Mouse (Mus musculus): Measurements from ENCODE around the gene Tomm70a. TPM values are rescaled to one million over a fixed set of nuclear protein-coding genes. Genes with fewer than 3 reads are reported as not detected.
A peak's percentile ranks its signal among the peaks of the same experiment; 100 is the strongest.

Gene Tomm70a
- total and polyA plus RNA-seq, 2 experiments from 2014 or later: 66.5 to 107 TPM

- DNase-seq (ENCODE audit: low spot score): peak; percentile 26
- ATAC-seq (ENCODE audit: low FRiP score): no peak; the same call in 1 of the 2 replicates
These were observed 413 bp downstream of the Tomm70a start for GRCm38 (mm10) chr16:57121816-57122415.

GRCm38 (mm10) chr16:57122682-57123445 is 1.4 kb downstream of the Tomm70a start:
- Histone ChIP-seq H3K27ac (ENCODE audit: low read depth, low read length) (no peak overlapping the region), H3K4me3 (ENCODE audit: low read depth, low read length) (peak overlapping the region; percentile 99), H3K36me3 (ENCODE audit: insufficient read depth, low read length) (no peaks in the 10 kb centered on the region), H3K4me2 (ENCODE audit: low read depth, low read length, poor library complexity, severe bottlenecking) (peak overlapping the region; percentile 61), H3K9me3 (ENCODE audit: low read length) (no peaks in the 10 kb centered on the region), H3K4me1 (ENCODE audit: insufficient read depth, low read length) (peaks cover 12% of the 10 kb centered on the region), H3K27me3 (ENCODE audit: insufficient read depth, low read length) (no peaks in the 10 kb centered on the region), H3K9ac (replicated peaks; ENCODE audit: low read length, poor library complexity, severe bottlenecking) (peak overlapping the region; percentile 99; the same call in 1 of the 2 replicates)
- no peak for ATAC-seq (ENCODE audit: low FRiP score)
- no peak for TF ChIP-seq CTCF (IDR thresholded peaks at IDR 0.05)
- no peak for DNase-seq (ENCODE audit: low spot score)
- 61% methylated on average over 6 of the region's 6 CpGs for WGBS

More at GRCm38 (mm10) chr16:57121816-57122415, 413 bp downstream of the Tomm70a start:
- Histone ChIP-seq H3K4me1 (ENCODE audit: insufficient read depth, low read length) (peaks cover 12% of the 10 kb centered on the region), H3K9ac (replicated peaks; ENCODE audit: low read length, poor library complexity, severe bottlenecking) (peak overlapping the region; percentile 99), H3K4me3 (ENCODE audit: low read depth, low read length) (peak overlapping the region; percentile 99), H3K9me3 (ENCODE audit: low read length) (no peaks in the 10 kb centered on the region), H3K4me2 (ENCODE audit: low read depth, low read length, poor library complexity, severe bottlenecking) (peak overlapping the region; percentile 61), H3K27me3 (ENCODE audit: insufficient read depth, low read length) (no peaks in the 10 kb centered on the region), H3K36me3 (ENCODE audit: insufficient read depth, low read length) (no peaks in the 10 kb centered on the region), H3K27ac (ENCODE audit: low read depth, low read length) (peak overlapping the region; percentile 99)
- 2% methylated on average over 59 of the region's 59 CpGs for WGBS
- no peak for TF ChIP-seq CTCF (IDR thresholded peaks at IDR 0.05)

- no peak overlapping the region for H3K4me2 ChIP-seq (ENCODE audit: low read depth, low read length, poor library complexity, severe bottlenecking)
- peaks cover 16% of the 10 kb centered on the region for H3K4me1 ChIP-seq (ENCODE audit: insufficient read depth, low read length)
- no peak overlapping the region for H3K9ac ChIP-seq (replicated peaks; ENCODE audit: low read length, poor library complexity, severe bottlenecking)
- no peak overlapping the region for H3K4me3 ChIP-seq (ENCODE audit: low read depth, low read length)
- no peaks in the 10 kb centered on the region for H3K36me3 ChIP-seq (ENCODE audit: insufficient read depth, low read length)
- H3K27me3 ChIP-seq (ENCODE audit: insufficient read depth, low read length): no peaks in the 10 kb centered on the region
- TF ChIP-seq CTCF (IDR thresholded peaks at IDR 0.05): no peak
- 72% methylated on average over 4 of the region's 4 CpGs for WGBS
- H3K9me3 ChIP-seq (ENCODE audit: low read length): no peaks in the 10 kb centered on the region
- ATAC-seq (ENCODE audit: low FRiP score): no peak
- H3K27ac ChIP-seq (ENCODE audit: low read depth, low read length): no peak overlapping the region
- DNase-seq (ENCODE audit: low spot score): no peak
These were observed 4.8 kb downstream of the Tomm70a start for GRCm38 (mm10) chr16:57126268-57126667.

GRCm38 (mm10) chr16:57127825-57128224 is 6.3 kb downstream of the Tomm70a start:
- no peak for DNase-seq (ENCODE audit: low spot score)
- H3K4me3 ChIP-seq (ENCODE audit: low read depth, low read length): no peak overlapping the region
- no peak for TF ChIP-seq CTCF (IDR thresholded peaks at IDR 0.05)
- H3K27me3 ChIP-seq (ENCODE audit: insufficient read depth, low read length): no peaks in the 10 kb centered on the region
- H3K4me1 ChIP-seq (ENCODE audit: insufficient read depth, low read length): peaks cover 15% of the 10 kb centered on the region
- WGBS: 90% methylated on average over 2 of the region's 2 CpGs
- no peaks in the 10 kb centered on the region for H3K36me3 ChIP-seq (ENCODE audit: insufficient read depth, low read length)
- no peak for ATAC-seq (ENCODE audit: low FRiP score)
- no peak overlapping the region for H3K9ac ChIP-seq (replicated peaks; ENCODE audit: low read length, poor library complexity, severe bottlenecking)
- H3K9me3 ChIP-seq (ENCODE audit: low read length): no peaks in the 10 kb centered on the region
- H3K27ac ChIP-seq (ENCODE audit: low read depth, low read length): no peak overlapping the region
- no peak overlapping the region for H3K4me2 ChIP-seq (ENCODE audit: low read depth, low read length, poor library complexity, severe bottlenecking)

- Histone ChIP-seq H3K4me2 (ENCODE audit: low read depth, low read length, poor library complexity, severe bottlenecking) (no peak overlapping the region), H3K4me1 (ENCODE audit: insufficient read depth, low read length) (0 out of 2 replicates have a peak, but pooled peaks cover 4% of the 10 kb centered on the region), H3K9me3 (ENCODE audit: low read length) (no peaks in the 10 kb centered on the region), H3K27ac (ENCODE audit: low read depth, low read length) (no peak overlapping the region), H3K4me3 (ENCODE audit: low read depth, low read length) (no peak overlapping the region), H3K9ac (replicated peaks; ENCODE audit: low read length, poor library complexity, severe bottlenecking) (no peak overlapping the region), H3K36me3 (ENCODE audit: insufficient read depth, low read length) (peaks cover 7% of the 10 kb centered on the region; the same call in 1 of the 2 replicates), H3K27me3 (ENCODE audit: insufficient read depth, low read length) (no peaks in the 10 kb centered on the region)
- WGBS: 78% methylated on average over 3 of the region's 3 CpGs
- TF ChIP-seq CTCF (IDR thresholded peaks at IDR 0.05): no peak
- ATAC-seq (ENCODE audit: low FRiP score) (no peak), DNase-seq (ENCODE audit: low spot score) (no peak)
These were observed 9.4 kb downstream of the Tomm70a start for GRCm38 (mm10) chr16:57130752-57131400.

Data from midbrain, postnatal 0 days (tissue).